Mouse (Mus musculus) hindbrain, embryonic 16.5 days (tissue): Measurements from ENCODE around the gene Rhot2. TPM values are rescaled to one million over a fixed set of nuclear protein-coding genes. Genes with fewer than 3 reads are reported as not detected.
A peak's percentile ranks its signal among the peaks of the same experiment; 100 is the strongest.

Experiments
- ATAC-seq: fragments of 200-750 bp; cut with Nextera tagmentation; 2 replicates; pipeline ENCODE4 v1.8.0; 2017; ENCODE audit warnings: moderate TSS enrichment, moderate library complexity
- H3K27ac ChIP-seq: fragments of 300-500 bp; sonication (generic); 2 replicates; pipeline ENCODE4 v1.5.1; 2014; ENCODE audit warnings: low read depth, mild to moderate bottlenecking, control low read depth, low read length, moderate library complexity
- H3K27me3 ChIP-seq: fragments of 300-500 bp; sonication (generic); replicated peaks from 2 replicates; pipeline ENCODE4 v1.6.1; 2014; ENCODE audit warnings: low read length; ENCODE audit not compliant: control insufficient read depth, insufficient read depth
- H3K36me3 ChIP-seq: fragments of 300-500 bp; sonication (generic); 2 replicates; pipeline ENCODE4 v1.6.1; 2014; ENCODE audit warnings: mild to moderate bottlenecking, low read length, moderate library complexity, mixed read lengths; ENCODE audit not compliant: control insufficient read depth, insufficient read depth
- H3K4me1 ChIP-seq: fragments of 300-500 bp; sonication (generic); 2 replicates; pipeline ENCODE4 v1.6.1; 2014; ENCODE audit warnings: low read depth, low read length; ENCODE audit not compliant: control insufficient read depth, insufficient read depth
- H3K4me2 ChIP-seq: fragments of 300-500 bp; sonication (generic); 2 replicates; pipeline ENCODE4 v1.6.1; 2014; ENCODE audit warnings: mild to moderate bottlenecking, low read length, control low read depth, moderate library complexity
- H3K4me3 ChIP-seq: fragments of 300-500 bp; sonication (generic); 2 replicates; pipeline ENCODE4 v1.5.1; 2014; ENCODE audit warnings: mild to moderate bottlenecking, low read length, control low read depth, moderate library complexity
- H3K9ac ChIP-seq: fragments of 300-500 bp; sonication (generic); 2 replicates; pipeline ENCODE4 v1.6.1; 2014; ENCODE audit warnings: low read depth, mild to moderate bottlenecking, control low read depth, low read length, moderate library complexity
- H3K9me3 ChIP-seq: fragments of 300-500 bp; sonication (generic); 2 replicates; pipeline ENCODE4 v1.6.1; 2014; ENCODE audit warnings: mild to moderate bottlenecking, low read length, moderate library complexity; ENCODE audit not compliant: control insufficient read depth
- WGBS: fragments of 180-500 bp; shearing (Covaris S2); extraction: QIAGEN DNeasy Blood & Tissue Kit; methylation state at CpG from one replicate; pipeline ENCODE4 v1.1.7; 2014; 5-methylcytosine and 5-hydroxymethylcytosine counted together
- polyA plus RNA-seq: library from polyadenylated mRNA; unstranded; fragments of >200 nt; fragmentation: Nextera tagmentation; extraction: Ambion mirVana; gene quantifications from 2 replicates; pipeline ENCODE4 v1.2.1, GENCODE M21; 2015

Gene Rhot2
- polyA plus RNA-seq, 1 experiment from 2014 or later = 20.3 TPM

DNA sequence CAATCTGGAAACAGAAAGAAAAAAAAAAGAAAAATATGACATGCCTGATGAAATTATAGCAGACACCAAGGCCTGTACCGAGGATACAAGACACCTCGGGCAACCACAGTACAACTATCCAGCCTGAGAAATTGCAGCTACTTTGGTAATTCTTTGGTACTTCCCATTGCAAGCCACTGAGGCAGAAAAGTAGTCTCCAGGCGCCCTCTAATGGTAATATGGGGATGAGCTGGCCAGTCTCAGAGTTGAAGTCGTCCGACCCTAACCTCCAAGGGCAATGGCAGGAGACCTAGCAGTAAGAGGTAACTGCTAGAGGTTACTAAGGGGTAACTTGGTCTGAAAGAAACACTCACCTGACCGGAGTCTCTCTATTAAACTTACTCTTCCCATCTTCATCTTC is 43.6 kb downstream of the Rhot2 start:
- H3K27ac ChIP-seq = no peak overlapping the region
- no peaks in the 10 kb centered on the region for H3K9me3 ChIP-seq
- WGBS = 8% methylated on average over 6 of the region's 6 CpGs
- ATAC-seq = peak; percentile 4; the same call in 1 of the 2 replicates
- H3K9ac ChIP-seq = no peak overlapping the region
- no peaks in the 10 kb centered on the region for H3K36me3 ChIP-seq
- H3K4me2 ChIP-seq = no peak overlapping the region
- H3K27me3 ChIP-seq = peaks cover 3% of the 10 kb centered on the region; the same call in 1 of the 2 replicates
- peaks cover 30% of the 10 kb centered on the region for H3K4me1 ChIP-seq
- H3K4me3 ChIP-seq = no peak overlapping the region

DNA sequence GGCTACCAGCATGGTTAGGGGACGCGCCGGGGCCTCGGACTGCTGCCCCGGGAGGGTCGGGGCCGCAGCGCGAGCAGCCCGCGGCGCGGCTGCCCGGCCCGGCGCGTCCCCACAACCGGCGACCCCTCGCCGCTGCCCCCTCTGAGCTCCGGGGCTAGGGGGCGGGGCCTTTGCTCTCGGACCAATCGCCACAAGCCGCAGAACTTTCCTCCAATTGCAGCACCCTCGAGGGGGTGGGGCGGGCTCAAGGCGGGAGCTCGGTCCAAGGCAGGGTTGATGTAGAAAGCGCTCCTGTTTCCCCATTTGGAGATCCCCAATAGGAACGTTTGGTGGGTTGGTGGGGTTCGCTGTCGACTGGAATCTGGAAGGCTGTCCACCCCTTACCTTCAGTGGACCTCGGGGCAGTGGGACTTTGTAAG is 47.7 kb downstream of the Rhot2 start, which contains the start of gene Metrn:
Metrn (minus strand) TSS at position 186 of the 419 bp plus-strand sequence.
- Histone ChIP-seq H3K36me3 (no peaks in the 10 kb centered on the region), H3K4me1 (peaks cover 28% of the 10 kb centered on the region), H3K4me3 (peak within 1 kb of the TSS; percentile 65), H3K9ac (peak within 1 kb of the TSS; percentile 67), H3K27me3 (peaks cover 3% of the 10 kb centered on the region; the same call in 1 of the 2 replicates), H3K9me3 (no peaks in the 10 kb centered on the region), H3K4me2 (peak within 1 kb of the TSS; percentile 83), H3K27ac (peak within 1 kb of the TSS; percentile 83)
- 0% methylated on average over 28 of the region's 35 CpGs for WGBS
- peak; percentile 55 for ATAC-seq

DNA sequence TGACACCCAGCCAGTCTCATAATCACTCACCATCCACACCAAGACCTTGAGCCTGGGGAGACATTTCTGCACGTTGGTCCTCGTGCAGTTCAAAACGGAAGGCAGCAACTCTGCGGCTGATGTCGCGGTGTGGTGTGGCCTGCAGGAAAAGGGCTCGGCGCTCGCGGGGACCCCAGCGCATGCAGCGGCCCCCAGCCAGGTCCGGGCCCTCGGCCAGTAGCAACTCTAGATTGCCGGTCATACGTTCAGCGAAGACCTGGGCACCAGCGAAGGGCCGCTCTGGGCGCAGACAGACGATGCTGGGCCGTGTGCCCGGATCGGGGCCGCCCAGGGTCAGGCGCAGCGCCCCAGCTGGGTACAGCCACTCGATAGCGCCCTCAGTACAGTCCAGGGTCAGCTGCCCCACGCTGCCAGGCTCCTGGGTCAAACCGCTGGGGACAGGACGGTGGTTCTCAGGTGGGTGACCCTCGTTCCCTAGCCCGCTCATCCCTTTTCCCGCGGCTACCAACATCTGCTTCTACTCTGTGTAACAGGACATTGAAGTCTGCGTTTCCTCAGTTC is 48.4 kb downstream of the Rhot2 start:
- H3K4me2 ChIP-seq = peak overlapping the region; percentile 83
- peak overlapping the region; percentile 65 for H3K4me3 ChIP-seq
- no peaks in the 10 kb centered on the region for H3K9me3 ChIP-seq
- peak overlapping the region; percentile 83 for H3K27ac ChIP-seq
- WGBS = 1% methylated on average over 29 of the region's 37 CpGs
- peak overlapping the region; percentile 67 for H3K9ac ChIP-seq
- no peak for ATAC-seq
- H3K36me3 ChIP-seq = no peaks in the 10 kb centered on the region
- peaks cover 30% of the 10 kb centered on the region for H3K4me1 ChIP-seq
- peaks cover 3% of the 10 kb centered on the region; the same call in 1 of the 2 replicates for H3K27me3 ChIP-seq

DNA sequence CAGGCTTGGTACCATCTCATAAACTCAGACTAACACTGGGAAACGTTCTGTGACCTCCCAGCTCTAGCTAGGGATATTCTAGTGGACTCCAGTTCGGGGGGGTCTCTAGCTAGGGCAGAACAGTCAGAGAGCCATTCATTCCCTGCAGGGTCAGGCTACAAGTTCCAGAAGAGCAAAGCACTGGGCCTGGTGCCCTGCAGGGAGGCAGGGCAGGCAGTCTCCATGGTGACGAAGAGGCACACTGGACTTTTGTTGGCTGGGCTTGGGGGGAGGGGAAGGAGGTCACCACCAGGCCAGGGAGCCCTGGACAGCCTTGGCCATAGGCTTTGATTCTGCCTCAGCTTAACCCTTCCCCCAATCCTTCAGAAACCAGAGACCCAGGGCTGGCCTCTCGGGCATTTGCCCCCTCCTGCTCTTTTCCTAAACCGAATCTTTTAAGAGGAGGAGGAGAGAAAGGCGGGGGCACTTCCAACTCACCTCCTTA is 49.0 kb downstream of the Rhot2 start, which contains the start of gene AC134908.4:
AC134908.4 (minus strand) TSS at position 51 of the 484 bp plus-strand sequence.
- WGBS = 18% methylated on average over 6 of the region's 6 CpGs
- peaks cover 3% of the 10 kb centered on the region; the same call in 1 of the 2 replicates for H3K27me3 ChIP-seq
- H3K4me2 ChIP-seq = peak within 1 kb of the TSS; percentile 83
- H3K4me1 ChIP-seq = peaks cover 37% of the 10 kb centered on the region
- ATAC-seq = peak; percentile 57
- no peaks in the 10 kb centered on the region for H3K36me3 ChIP-seq
- no peaks in the 10 kb centered on the region for H3K9me3 ChIP-seq
- H3K27ac ChIP-seq = peak within 1 kb of the TSS; percentile 83
- peak within 1 kb of the TSS; percentile 65 for H3K4me3 ChIP-seq
- peak within 1 kb of the TSS; percentile 67 for H3K9ac ChIP-seq

DNA sequence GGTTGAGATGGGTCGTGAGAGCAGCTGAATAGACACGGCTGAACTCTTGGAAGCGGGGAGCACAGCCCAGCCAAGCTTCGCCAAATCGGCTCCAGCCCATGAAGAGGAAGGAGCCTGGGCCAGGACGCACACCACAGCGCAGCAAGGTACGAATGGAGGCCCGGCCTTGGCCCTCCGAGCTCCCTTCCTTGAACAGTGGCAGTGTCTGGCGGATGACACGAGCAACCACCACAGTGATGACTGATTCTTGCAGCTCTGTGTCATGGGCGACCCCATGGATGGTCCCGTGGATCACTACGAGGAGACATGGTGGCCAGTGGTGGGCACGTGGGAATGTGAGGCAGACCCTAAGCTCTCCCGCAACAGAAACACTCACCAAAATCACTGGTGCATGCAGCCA is 49.7 kb downstream of the Rhot2 start:
- no peak for ATAC-seq
- H3K4me3 ChIP-seq = peak overlapping the region; percentile 65
- peak overlapping the region; percentile 32; the same call in 1 of the 2 replicates for H3K9ac ChIP-seq
- peaks cover 3% of the 10 kb centered on the region; the same call in 1 of the 2 replicates for H3K27me3 ChIP-seq
- H3K9me3 ChIP-seq = no peaks in the 10 kb centered on the region
- peak overlapping the region; percentile 83 for H3K4me2 ChIP-seq
- H3K4me1 ChIP-seq = peaks cover 41% of the 10 kb centered on the region
- peak overlapping the region; percentile 71 for H3K27ac ChIP-seq
- 35% methylated on average over 17 of the region's 17 CpGs for WGBS
- no peaks in the 10 kb centered on the region for H3K36me3 ChIP-seq

DNA sequence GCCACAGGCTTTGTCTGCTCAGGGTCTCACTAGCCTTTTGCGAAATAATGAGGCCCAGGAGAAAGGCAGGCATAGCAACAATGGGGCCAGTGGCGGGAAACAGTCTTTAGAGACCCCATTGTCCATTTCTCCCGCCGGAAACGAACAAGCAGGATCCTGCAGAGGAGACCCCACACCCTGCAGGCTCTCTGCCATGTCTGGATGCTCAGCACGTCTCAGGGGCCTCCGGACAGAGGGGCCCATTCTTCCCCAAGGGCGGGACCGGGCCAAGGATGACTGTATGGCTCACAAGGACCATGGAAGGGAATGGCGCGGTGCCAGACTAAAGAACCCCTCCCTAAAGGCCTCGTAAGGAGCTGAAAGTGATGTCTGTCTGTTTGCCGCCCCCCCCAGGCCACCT is 50.5 kb downstream of the Rhot2 start:
- H3K9me3 ChIP-seq = no peaks in the 10 kb centered on the region
- H3K4me2 ChIP-seq = peak overlapping the region; percentile 27
- no peak overlapping the region for H3K4me3 ChIP-seq
- 16% methylated on average over 13 of the region's 13 CpGs for WGBS
- ATAC-seq = no peak
- H3K27me3 ChIP-seq = peaks cover 3% of the 10 kb centered on the region; the same call in 1 of the 2 replicates
- H3K36me3 ChIP-seq = peaks cover 7% of the 10 kb centered on the region; the same call in 1 of the 2 replicates
- H3K27ac ChIP-seq = peak overlapping the region; percentile 91
- H3K4me1 ChIP-seq = peaks cover 41% of the 10 kb centered on the region
- no peak overlapping the region for H3K9ac ChIP-seq

DNA sequence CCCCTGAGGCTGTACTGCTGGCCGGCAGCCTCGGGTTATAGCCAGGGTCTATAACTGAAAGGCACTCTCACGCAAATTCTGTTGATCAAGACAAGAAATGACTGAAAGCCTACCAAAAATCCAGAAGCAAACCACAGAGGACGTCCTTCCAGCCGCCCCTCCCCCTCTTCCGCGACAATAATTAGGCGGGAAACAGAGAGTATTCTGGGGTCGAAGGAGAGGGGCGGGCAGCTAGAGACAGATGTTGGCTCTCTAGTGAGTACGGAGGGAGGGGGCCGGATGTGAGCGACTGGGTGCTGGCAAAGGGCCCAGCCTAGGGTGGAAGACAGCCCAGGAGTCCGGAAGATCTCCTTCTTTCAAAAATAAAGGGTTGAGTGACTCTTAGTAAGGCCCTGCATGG is 52.0 kb downstream of the Rhot2 start, which contains the start of gene Fam173a:
Fam173a (minus strand) TSS at position 287 of the 400 bp plus-strand sequence.
- 1% methylated on average over 14 of the region's 14 CpGs for WGBS
- Histone ChIP-seq H3K9ac (peak within 1 kb of the TSS; percentile 82), H3K36me3 (peaks cover 13% of the 10 kb centered on the region), H3K27ac (peak within 1 kb of the TSS; percentile 91), H3K4me2 (peak within 1 kb of the TSS; percentile 67), H3K4me1 (peaks cover 41% of the 10 kb centered on the region), H3K27me3 (peaks cover 3% of the 10 kb centered on the region; the same call in 1 of the 2 replicates), H3K9me3 (no peaks in the 10 kb centered on the region), H3K4me3 (peak within 1 kb of the TSS; percentile 73)
- ATAC-seq = peak; percentile 50

DNA sequence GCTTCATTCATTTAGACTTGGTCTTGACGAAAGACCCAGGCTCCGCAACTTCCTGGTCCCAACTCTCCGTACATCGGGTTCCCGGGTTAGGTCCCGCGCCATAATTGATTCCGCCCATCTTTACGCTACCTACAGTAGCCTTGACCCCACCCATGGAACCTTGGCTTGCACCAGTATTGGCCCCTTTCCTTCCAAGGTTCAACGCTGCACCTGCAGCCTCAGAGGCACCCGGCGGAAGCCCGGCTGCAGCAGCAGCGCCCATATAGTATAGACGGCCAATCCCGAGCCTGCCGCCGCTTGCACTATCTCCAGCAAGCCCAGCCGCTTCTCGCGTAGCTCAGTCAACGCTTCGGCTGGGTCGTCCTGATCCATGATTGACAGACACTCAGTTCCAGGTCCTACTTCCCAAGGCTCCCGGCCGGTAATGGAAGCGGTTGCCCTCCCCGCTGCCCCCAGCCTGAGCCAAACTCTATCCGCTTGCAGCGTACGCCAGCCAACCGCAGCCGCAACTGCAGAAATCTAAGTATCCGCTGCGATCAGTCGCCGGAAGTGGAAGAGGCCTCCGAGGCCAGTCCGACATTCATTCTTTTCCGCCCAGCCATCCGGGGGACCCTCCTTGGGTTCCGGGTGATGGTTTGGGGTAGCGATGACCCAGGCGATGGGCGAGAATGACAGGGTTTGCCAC is 52.7 kb downstream of the Rhot2 start:
- Histone ChIP-seq H3K4me2 (peak overlapping the region; percentile 67), H3K27me3 (peaks cover 3% of the 10 kb centered on the region; the same call in 1 of the 2 replicates), H3K27ac (peak overlapping the region; percentile 91), H3K9me3 (no peaks in the 10 kb centered on the region), H3K4me1 (peaks cover 35% of the 10 kb centered on the region), H3K4me3 (peak overlapping the region; percentile 73), H3K36me3 (peaks cover 13% of the 10 kb centered on the region), H3K9ac (peak overlapping the region; percentile 82)
- under 1% methylated on average over 45 of the region's 45 CpGs for WGBS
- peak; percentile 66 for ATAC-seq
